Mouse (Mus musculus): Measurements from ENCODE around the gene Mdfic. TPM values are rescaled to one million over a fixed set of nuclear protein-coding genes. Genes with fewer than 3 reads are reported as not detected.

Gene Mdfic
- polyA plus RNA-seq, 1 experiment: 18.7 TPM

- no peak for DNase-seq (ENCODE audit: low read depth)
Observed at GRCm38 (mm10) chr6:15739132-15739531, 18.7 kb downstream of the Mdfic start.

GRCm38 (mm10) chr6:15742591-15743149, 22.2 kb downstream of the Mdfic start:
- no peak for DNase-seq (ENCODE audit: low read depth)

- no peak for DNase-seq (ENCODE audit: low read depth)
Observed at GRCm38 (mm10) chr6:15743291-15743792, 22.9 kb downstream of the Mdfic start.

- DNase-seq (ENCODE audit: low read depth): no peak
Observed at GRCm38 (mm10) chr6:15743793-15744192, 23.3 kb downstream of the Mdfic start.

- no peak for DNase-seq (ENCODE audit: low read depth)
Observed at GRCm38 (mm10) chr6:15745313-15745712, 24.9 kb downstream of the Mdfic start.

- no peak for DNase-seq (ENCODE audit: low read depth)
Observed at GRCm38 (mm10) chr6:15745891-15746290, 25.4 kb downstream of the Mdfic start.

- no peak for DNase-seq (ENCODE audit: low read depth)
Observed at GRCm38 (mm10) chr6:15747396-15748155, 27.1 kb downstream of the Mdfic start.

- no peak for DNase-seq (ENCODE audit: low read depth)
Observed at GRCm38 (mm10) chr6:15748236-15748635, 27.8 kb downstream of the Mdfic start.

GRCm38 (mm10) chr6:15748943-15749342, 28.5 kb downstream of the Mdfic start:
- DNase-seq (ENCODE audit: low read depth): no peak

- no peak for DNase-seq (ENCODE audit: low read depth)
Observed at GRCm38 (mm10) chr6:15750101-15750500, 29.6 kb downstream of the Mdfic start.

GRCm38 (mm10) chr6:15751375-15751774, 30.9 kb downstream of the Mdfic start:
- no peak for DNase-seq (ENCODE audit: low read depth)

- DNase-seq (ENCODE audit: low read depth): no peak
Observed at GRCm38 (mm10) chr6:15752160-15752559, 31.7 kb downstream of the Mdfic start.

GRCm38 (mm10) chr6:15753208-15753607, 32.7 kb downstream of the Mdfic start:
- DNase-seq (ENCODE audit: low read depth): no peak

- no peak for DNase-seq (ENCODE audit: low read depth)
Observed at GRCm38 (mm10) chr6:15758394-15758793, 37.9 kb downstream of the Mdfic start.

GRCm38 (mm10) chr6:15760750-15761149, 40.3 kb downstream of the Mdfic start:
- no peak for DNase-seq (ENCODE audit: low read depth)

GRCm38 (mm10) chr6:15764039-15764438, 43.6 kb downstream of the Mdfic start:
- no peak for DNase-seq (ENCODE audit: low read depth)

GRCm38 (mm10) chr6:15767460-15767859, 47.0 kb downstream of the Mdfic start:
- DNase-seq (ENCODE audit: low read depth): no peak

- no peak for DNase-seq (ENCODE audit: low read depth)
Observed at GRCm38 (mm10) chr6:15770128-15770527, 49.7 kb downstream of the Mdfic start.

- DNase-seq (ENCODE audit: low read depth): no peak
Observed at GRCm38 (mm10) chr6:15777070-15777469, 56.6 kb downstream of the Mdfic start.

GRCm38 (mm10) chr6:15780127-15780526, 59.7 kb downstream of the Mdfic start:
- no peak for DNase-seq (ENCODE audit: low read depth)

- DNase-seq (ENCODE audit: low read depth): no peak
Observed at GRCm38 (mm10) chr6:15780688-15781087, 60.2 kb downstream of the Mdfic start.

- no peak for DNase-seq (ENCODE audit: low read depth)
Observed at GRCm38 (mm10) chr6:15789523-15790500, 69.4 kb downstream of the Mdfic start.
